Mouse (Mus musculus): ENCODE measurements around the gene Ranbp10. TPM values are rescaled to one million over a fixed set of nuclear protein-coding genes. Genes with fewer than 3 reads are reported as not detected.

The Ranbp10 gene
- polyA plus RNA-seq, 1 experiment from 2014 or later = 11.7 TPM

DNA sequence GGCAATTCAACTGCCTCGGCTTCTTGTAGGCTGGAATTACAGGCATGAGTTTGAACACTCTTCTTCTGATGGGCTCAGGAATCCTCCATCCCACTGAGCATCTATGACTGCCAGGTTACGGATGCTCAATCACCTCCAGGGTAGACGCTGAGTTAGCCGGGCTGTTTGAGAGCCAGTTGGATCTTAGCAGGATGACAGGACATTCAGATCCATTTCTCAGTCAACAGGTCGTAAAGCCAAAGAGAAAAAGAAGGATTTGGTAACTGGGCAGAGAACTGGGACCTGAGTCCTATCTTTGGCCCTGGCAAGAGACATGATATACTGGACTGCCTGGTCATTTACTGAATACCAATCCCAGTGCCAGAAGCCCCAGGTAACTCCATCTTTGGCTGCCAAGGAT, 87.9 kb downstream of the Ranbp10 start:
- WGBS = 83% methylated on average over 5 of the region's 5 CpGs
- H3K4me3 ChIP-seq (ENCODE audit: low read depth, low read length) = no peak overlapping the region
- DNase-seq (ENCODE audit: low spot score) = no peak
- ATAC-seq (replicated peaks; ENCODE audit: low FRiP score, low TSS enrichment, low read depth) = no peak
- H3K27ac ChIP-seq (ENCODE audit: low read depth) = no peak overlapping the region
- H3K4me1 ChIP-seq (replicated peaks; ENCODE audit: control insufficient read depth, insufficient read depth, low read length) = 0 out of 2 replicates have a peak, but pooled peaks cover 3% of the 10 kb centered on the region
- H3K27me3 ChIP-seq (replicated peaks; ENCODE audit: control insufficient read depth, insufficient read depth, low read length) = no peaks in the 10 kb centered on the region
- no peak overlapping the region for H3K4me2 ChIP-seq (ENCODE audit: low read length)
- H3K9me3 ChIP-seq (ENCODE audit: control insufficient read depth, low read length) = no peaks in the 10 kb centered on the region
- H3K9ac ChIP-seq (ENCODE audit: low read length) = no peak overlapping the region
- no peaks in the 10 kb centered on the region for H3K36me3 ChIP-seq (ENCODE audit: control insufficient read depth, insufficient read depth, low read length)

DNA sequence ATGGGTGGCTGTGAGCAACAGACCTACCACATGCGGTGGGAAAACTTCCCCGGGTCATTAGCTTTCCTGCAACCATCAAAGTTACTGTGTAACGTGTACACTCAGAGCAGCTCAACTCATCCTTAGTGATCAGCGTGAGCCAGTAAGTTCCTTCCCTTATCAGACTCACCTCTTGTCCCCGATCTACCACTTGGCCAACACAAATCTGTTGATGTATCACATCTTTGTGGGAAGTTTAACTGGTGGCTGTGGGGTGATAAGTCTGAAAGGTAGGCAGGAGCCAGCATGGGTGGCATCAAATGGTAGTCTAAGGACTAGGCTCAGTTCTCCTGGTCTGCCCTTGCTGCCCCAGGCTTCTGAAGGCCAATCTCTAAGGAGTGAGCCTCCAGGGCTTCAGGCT, 95.0 kb downstream of the Ranbp10 start:
- DNase-seq (ENCODE audit: low spot score) = no peak
- Histone ChIP-seq H3K4me3 (ENCODE audit: low read depth, low read length) (no peak overlapping the region), H3K27ac (ENCODE audit: low read depth) (no peak overlapping the region), H3K4me1 (replicated peaks; ENCODE audit: control insufficient read depth, insufficient read depth, low read length) (no peaks in the 10 kb centered on the region), H3K9me3 (ENCODE audit: control insufficient read depth, low read length) (no peaks in the 10 kb centered on the region), H3K27me3 (replicated peaks; ENCODE audit: control insufficient read depth, insufficient read depth, low read length) (no peaks in the 10 kb centered on the region), H3K4me2 (ENCODE audit: low read length) (no peak overlapping the region), H3K9ac (ENCODE audit: low read length) (no peak overlapping the region), H3K36me3 (ENCODE audit: control insufficient read depth, insufficient read depth, low read length) (no peaks in the 10 kb centered on the region)
- no peak for ATAC-seq (replicated peaks; ENCODE audit: low FRiP score, low TSS enrichment, low read depth)
- 91% methylated on average over 5 of the region's 5 CpGs for WGBS

DNA sequence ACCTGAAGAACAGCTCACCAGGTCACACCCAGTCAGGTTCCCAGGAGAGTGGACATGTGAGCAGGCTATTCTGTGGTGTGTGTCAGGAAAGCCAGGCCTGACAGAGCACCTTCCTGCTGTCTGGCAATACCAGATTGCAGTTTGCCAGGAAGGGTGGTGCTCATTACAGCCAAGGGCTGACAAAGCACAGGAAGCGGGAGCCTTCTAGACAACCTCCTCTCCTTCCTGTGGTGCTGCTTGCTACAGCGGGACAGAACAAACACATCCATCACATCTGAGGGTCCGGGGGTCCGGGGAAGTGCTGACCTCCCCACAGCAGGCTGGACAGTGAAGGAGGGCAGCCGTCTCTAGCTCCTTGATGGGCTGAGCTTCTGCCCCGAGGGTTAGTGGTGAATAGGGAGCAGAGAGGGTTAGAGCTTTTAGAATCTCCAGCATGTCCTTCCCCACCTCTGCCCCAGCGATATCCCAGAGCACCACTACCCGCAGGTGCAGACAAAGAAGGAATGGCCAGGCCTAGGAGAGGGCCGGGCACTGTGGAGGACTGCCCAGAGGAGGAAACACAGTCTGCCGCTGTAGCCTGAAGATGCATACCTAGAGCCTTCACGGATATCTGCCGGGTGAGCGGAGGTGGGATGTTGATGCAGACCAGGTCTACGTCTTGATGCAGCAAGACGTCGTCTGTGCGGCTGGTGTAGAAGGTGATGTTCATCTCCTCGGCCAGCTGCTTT, 99.6 kb downstream of the Ranbp10 start:
- Histone ChIP-seq H3K9me3 (ENCODE audit: control insufficient read depth, low read length) (no peaks in the 10 kb centered on the region), H3K4me3 (ENCODE audit: low read depth, low read length) (no peak overlapping the region), H3K27ac (ENCODE audit: low read depth) (no peak overlapping the region), H3K36me3 (ENCODE audit: control insufficient read depth, insufficient read depth, low read length) (0 out of 2 replicates have a peak, but pooled peaks cover 13% of the 10 kb centered on the region), H3K9ac (ENCODE audit: low read length) (no peak overlapping the region), H3K4me1 (replicated peaks; ENCODE audit: control insufficient read depth, insufficient read depth, low read length) (no peaks in the 10 kb centered on the region), H3K4me2 (ENCODE audit: low read length) (no peak overlapping the region), H3K27me3 (replicated peaks; ENCODE audit: control insufficient read depth, insufficient read depth, low read length) (no peaks in the 10 kb centered on the region)
- WGBS = 69% methylated on average over 18 of the region's 18 CpGs
- DNase-seq (ENCODE audit: low spot score) = no peak
- ATAC-seq (replicated peaks; ENCODE audit: low FRiP score, low TSS enrichment, low read depth) = no peak

DNA sequence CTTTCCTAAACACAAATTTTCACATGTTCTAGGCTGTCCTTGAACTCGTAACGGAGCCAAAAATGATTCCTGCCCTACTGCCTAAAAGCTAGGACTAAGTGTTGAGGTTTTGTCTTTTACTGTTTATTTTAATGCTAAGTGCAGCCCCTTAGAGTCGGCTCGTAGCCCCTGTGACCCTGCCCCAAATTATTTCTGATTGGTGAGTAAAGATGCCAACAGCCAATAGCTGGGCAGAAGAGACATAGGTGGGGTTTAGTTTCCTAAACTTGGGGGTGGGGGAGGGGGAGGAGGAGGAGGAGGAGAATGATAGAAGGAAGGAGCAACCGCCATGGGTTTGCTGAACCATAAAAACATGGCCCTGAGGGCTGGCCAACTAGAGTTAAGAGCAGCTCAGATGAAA, 101.4 kb downstream of the Ranbp10 start:
- no peak overlapping the region for H3K9ac ChIP-seq (ENCODE audit: low read length)

DNA sequence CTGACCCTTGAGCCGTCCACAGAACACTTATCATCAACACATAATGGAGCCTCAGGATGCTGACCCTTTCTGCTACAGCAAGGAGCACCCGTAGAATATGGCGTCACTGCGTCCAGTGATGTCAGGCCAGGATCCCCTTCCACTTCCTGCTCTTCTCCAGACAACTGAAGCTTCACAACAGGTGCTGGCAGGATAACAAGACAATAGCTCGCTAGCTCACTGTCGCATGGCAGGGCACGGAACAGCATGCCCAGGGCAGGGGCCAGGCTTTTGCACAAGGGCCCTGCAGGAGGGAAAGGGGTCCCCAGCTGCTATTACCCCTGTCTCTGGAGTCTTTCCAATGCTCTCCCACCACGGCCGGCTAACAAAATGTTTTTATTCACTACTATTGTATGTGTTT, 104.3 kb downstream of the Ranbp10 start:
- ATAC-seq (replicated peaks; ENCODE audit: low FRiP score, low TSS enrichment, low read depth) = no peak
- 89% methylated on average over 9 of the region's 9 CpGs for WGBS

More for the DNA sequence above, 101.4 kb downstream of the Ranbp10 start:
- WGBS = 66% methylated on average over 5 of the region's 5 CpGs
- Histone ChIP-seq H3K4me2 (ENCODE audit: low read length) (no peak overlapping the region), H3K9me3 (ENCODE audit: control insufficient read depth, low read length) (no peaks in the 10 kb centered on the region), H3K36me3 (ENCODE audit: control insufficient read depth, insufficient read depth, low read length) (0 out of 2 replicates have a peak, but pooled peaks cover 13% of the 10 kb centered on the region), H3K4me3 (ENCODE audit: low read depth, low read length) (no peak overlapping the region), H3K27ac (ENCODE audit: low read depth) (no peak overlapping the region), H3K4me1 (replicated peaks; ENCODE audit: control insufficient read depth, insufficient read depth, low read length) (no peaks in the 10 kb centered on the region), H3K27me3 (replicated peaks; ENCODE audit: control insufficient read depth, insufficient read depth, low read length) (no peaks in the 10 kb centered on the region)
- DNase-seq (ENCODE audit: low spot score) (no peak), ATAC-seq (replicated peaks; ENCODE audit: low FRiP score, low TSS enrichment, low read depth) (no peak)

DNA sequence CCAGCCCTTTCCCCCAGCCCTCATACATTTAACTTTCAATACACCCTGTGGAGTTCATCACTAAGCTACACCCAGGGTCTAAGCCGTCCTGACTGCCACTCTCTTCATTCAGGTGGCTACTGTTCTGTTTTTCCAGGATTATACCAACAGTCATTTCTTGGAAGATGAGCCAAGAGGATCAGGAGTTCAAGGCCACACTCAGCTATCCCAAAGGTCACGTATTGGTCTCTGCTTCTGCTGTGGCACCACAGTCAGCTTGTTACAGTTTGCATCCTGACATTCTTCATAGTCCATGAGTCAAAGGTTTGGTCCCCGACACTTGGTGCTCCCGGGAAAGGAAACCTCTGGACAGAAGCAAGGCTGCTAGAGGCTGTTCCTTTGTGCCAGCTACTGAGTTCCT, 107.5 kb downstream of the Ranbp10 start:
- 76% methylated on average over 4 of the region's 4 CpGs for WGBS
- H3K4me2 ChIP-seq (ENCODE audit: low read length) = no peak overlapping the region
- H3K27me3 ChIP-seq (replicated peaks; ENCODE audit: control insufficient read depth, insufficient read depth, low read length) = no peaks in the 10 kb centered on the region
- no peak for ATAC-seq (replicated peaks; ENCODE audit: low FRiP score, low TSS enrichment, low read depth)
- no peak for DNase-seq (ENCODE audit: low spot score)
- H3K9me3 ChIP-seq (ENCODE audit: control insufficient read depth, low read length) = no peaks in the 10 kb centered on the region
- no peak overlapping the region for H3K4me3 ChIP-seq (ENCODE audit: low read depth, low read length)
- H3K9ac ChIP-seq (ENCODE audit: low read length) = no peak overlapping the region
- H3K27ac ChIP-seq (ENCODE audit: low read depth) = no peak overlapping the region
- H3K4me1 ChIP-seq (replicated peaks; ENCODE audit: control insufficient read depth, insufficient read depth, low read length) = no peaks in the 10 kb centered on the region
- H3K36me3 ChIP-seq (ENCODE audit: control insufficient read depth, insufficient read depth, low read length) = 0 out of 2 replicates have a peak, but pooled peaks cover 2% of the 10 kb centered on the region

More for the DNA sequence above, 104.3 kb downstream of the Ranbp10 start:
- H3K4me3 ChIP-seq (ENCODE audit: low read depth, low read length) = no peak overlapping the region
- H3K36me3 ChIP-seq (ENCODE audit: control insufficient read depth, insufficient read depth, low read length) = 0 out of 2 replicates have a peak, but pooled peaks cover 13% of the 10 kb centered on the region
- no peak overlapping the region for H3K27ac ChIP-seq (ENCODE audit: low read depth)
- H3K27me3 ChIP-seq (replicated peaks; ENCODE audit: control insufficient read depth, insufficient read depth, low read length) = no peaks in the 10 kb centered on the region
- no peak overlapping the region for H3K9ac ChIP-seq (ENCODE audit: low read length)
- DNase-seq (ENCODE audit: low spot score) = no peak
- H3K9me3 ChIP-seq (ENCODE audit: control insufficient read depth, low read length) = no peaks in the 10 kb centered on the region
- H3K4me2 ChIP-seq (ENCODE audit: low read length) = no peak overlapping the region
- no peaks in the 10 kb centered on the region for H3K4me1 ChIP-seq (replicated peaks; ENCODE audit: control insufficient read depth, insufficient read depth, low read length)

Other genes with a start within 250 kb of the Ranbp10 start
- gene Ripor1, start 222.1 kb downstream of the Ranbp10 start, polyA plus RNA-seq (2014; fragmentation: Nextera tagmentation; extraction: Ambion mirVana) = 19.1 and 20.2 TPM in 2 replicates
- 93.3 and 95.1 TPM in 2 replicates for gene Ctcf, start 190.8 kb downstream of the Ranbp10 start, polyA plus RNA-seq (2014; fragmentation: Nextera tagmentation; extraction: Ambion mirVana)
- 1.1 and 1.5 TPM in 2 replicates for gene Agrp, start 190.0 kb downstream of the Ranbp10 start, polyA plus RNA-seq (2014; fragmentation: Nextera tagmentation; extraction: Ambion mirVana)
- 1.0 and 1.1 TPM in 2 replicates for gene Carmil2, start 141.1 kb downstream of the Ranbp10 start, polyA plus RNA-seq (2014; fragmentation: Nextera tagmentation; extraction: Ambion mirVana)
- gene Acd, start 126.2 kb downstream of the Ranbp10 start, polyA plus RNA-seq (2014; fragmentation: Nextera tagmentation; extraction: Ambion mirVana) = 56.9 and 61.8 TPM in 2 replicates
- gene Pard6a, start 126.2 kb downstream of the Ranbp10 start, polyA plus RNA-seq (2014; fragmentation: Nextera tagmentation; extraction: Ambion mirVana) = 16.0 and 17.5 TPM in 2 replicates
- not detected in 2 replicates for gene 4933405L10Rik, start 119.7 kb downstream of the Ranbp10 start, polyA plus RNA-seq (2014; fragmentation: Nextera tagmentation; extraction: Ambion mirVana)
- gene Enkd1, start 119.1 kb downstream of the Ranbp10 start, polyA plus RNA-seq (2014; fragmentation: Nextera tagmentation; extraction: Ambion mirVana) = 22.6 and 23.2 TPM in 2 replicates
- 11.3 and 11.8 TPM in 2 replicates for gene Gfod2, start 68.7 kb downstream of the Ranbp10 start, polyA plus RNA-seq (2014; fragmentation: Nextera tagmentation; extraction: Ambion mirVana)
- gene Tsnaxip1, start 381 bp upstream of the Ranbp10 start, polyA plus RNA-seq (2014; fragmentation: Nextera tagmentation; extraction: Ambion mirVana) = 0.11 TPM in 1 of 2 replicates, not detected in the other
- 39.2 and 40.1 TPM in 2 replicates for gene Cenpt, start 25.9 kb upstream of the Ranbp10 start, polyA plus RNA-seq (2014; fragmentation: Nextera tagmentation; extraction: Ambion mirVana)
- gene Thap11, start 27.8 kb upstream of the Ranbp10 start, polyA plus RNA-seq (2014; fragmentation: Nextera tagmentation; extraction: Ambion mirVana) = 58.0 and 61.1 TPM in 2 replicates
- gene Nutf2, start 33.2 kb upstream of the Ranbp10 start, polyA plus RNA-seq (2014; fragmentation: Nextera tagmentation; extraction: Ambion mirVana) = 302 and 316 TPM in 2 replicates
- gene Edc4, start 53.5 kb upstream of the Ranbp10 start, polyA plus RNA-seq (2014; fragmentation: Nextera tagmentation; extraction: Ambion mirVana) = 37.0 and 40.7 TPM in 2 replicates
- gene Nrn1l, start 66.2 kb upstream of the Ranbp10 start, polyA plus RNA-seq (2014; fragmentation: Nextera tagmentation; extraction: Ambion mirVana) = 0.32 and 0.97 TPM in 2 replicates
- 30.0 and 31.7 TPM in 2 replicates for gene Pskh1, start 73.1 kb upstream of the Ranbp10 start, polyA plus RNA-seq (2014; fragmentation: Nextera tagmentation; extraction: Ambion mirVana)
- 1.0 and 1.4 TPM in 2 replicates for gene Ctrl, start 106.5 kb upstream of the Ranbp10 start, polyA plus RNA-seq (2014; fragmentation: Nextera tagmentation; extraction: Ambion mirVana)
- 64.2 and 64.8 TPM in 2 replicates for gene Psmb10, start 111.1 kb upstream of the Ranbp10 start, polyA plus RNA-seq (2014; fragmentation: Nextera tagmentation; extraction: Ambion mirVana)
- gene Lcat, start 116.0 kb upstream of the Ranbp10 start, polyA plus RNA-seq (2014; fragmentation: Nextera tagmentation; extraction: Ambion mirVana) = 1.2 and 1.4 TPM in 2 replicates
- 27.8 and 28.6 TPM in 2 replicates for gene Slc12a4, start 138.7 kb upstream of the Ranbp10 start, polyA plus RNA-seq (2014; fragmentation: Nextera tagmentation; extraction: Ambion mirVana)
- gene Dpep3, start 152.1 kb upstream of the Ranbp10 start, polyA plus RNA-seq (2014; fragmentation: Nextera tagmentation; extraction: Ambion mirVana) = not detected in 2 replicates
- 18.3 and 18.7 TPM in 2 replicates for gene Dus2, start 164.0 kb upstream of the Ranbp10 start, polyA plus RNA-seq (2014; fragmentation: Nextera tagmentation; extraction: Ambion mirVana)
- gene Dpep2nb, start 178.6 kb upstream of the Ranbp10 start, polyA plus RNA-seq (2014; fragmentation: Nextera tagmentation; extraction: Ambion mirVana) = not detected in 2 replicates
- gene Ddx28, start 184.5 kb upstream of the Ranbp10 start, polyA plus RNA-seq (2014; fragmentation: Nextera tagmentation; extraction: Ambion mirVana) = 16.9 and 17.9 TPM in 2 replicates
- 6.9 and 7.6 TPM in 2 replicates for gene Nfatc3, start 231.5 kb upstream of the Ranbp10 start, polyA plus RNA-seq (2014; fragmentation: Nextera tagmentation; extraction: Ambion mirVana)